In the genomic region with DNA sequence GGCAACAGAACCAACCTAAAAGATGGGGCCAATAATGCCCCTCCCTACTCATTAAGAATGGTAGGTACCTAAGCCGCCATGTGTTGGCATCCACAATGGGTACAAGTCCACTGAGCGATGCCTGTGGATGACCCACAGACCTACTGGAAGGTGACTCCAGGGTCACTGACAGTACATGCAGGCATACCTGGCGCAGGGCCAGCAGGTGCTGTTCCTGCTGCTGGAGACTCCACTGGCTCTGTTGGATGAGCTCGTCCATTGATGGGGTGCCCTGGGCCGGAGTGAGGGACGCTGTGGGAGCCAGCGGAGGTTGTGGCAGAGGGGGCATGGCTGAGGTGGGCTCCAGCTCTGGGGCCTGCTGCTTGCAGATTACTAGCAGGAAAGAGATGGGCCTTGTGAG, we compare ENCODE assay signal across 22 mouse cellular contexts. TPM values are rescaled to one million over a fixed set of nuclear protein-coding genes. Genes with fewer than 3 reads are reported as not detected.
DNase-seq lines count a peak whose midpoint lies in the region; ATAC-seq lines count a peak whose summit lies in the region.
"Had no signal": no experiment of that assay in that cellular context is flagged by ENCODE, and none has a peak within 500 bp of the region (broad histone marks: within the 10 kb centered on the region; RNA-seq: fewer than 3 reads in every experiment).

No protein-coding gene starts in this region.

- ATAC-seq in kidney, embryonic 16.5 days (ENCODE audit: low FRiP score, low TSS enrichment), result no peak
- ATAC-seq: CD4-positive, CD25-positive, alpha-beta regulatory T cell, adult 4 months; forebrain, embryonic 15.5 days had no signal

- H3K9ac ChIP-seq in kidney, embryonic 16.5 days (replicated peaks; ENCODE audit: low read length), result no peak overlapping the region
- H3K9ac ChIP-seq: embryonic facial prominence, embryonic 12.5 days; forebrain, embryonic 15.5 days; heart, embryonic 15.5 days; hindbrain, embryonic 14.5 days had no signal

- no peak overlapping the region for H3K27ac ChIP-seq in kidney, embryonic 16.5 days (ENCODE audit: low read length)
- H3K27ac ChIP-seq: embryonic facial prominence, embryonic 12.5 days; forebrain, embryonic 15.5 days; heart, adult 2 months; heart, embryonic 15.5 days; hindbrain, embryonic 10.5 days; hindbrain, embryonic 14.5 days had no signal

- no peak overlapping the region for H3K4me3 ChIP-seq in kidney, embryonic 16.5 days (ENCODE audit: low read length)
- H3K4me3 ChIP-seq: embryonic facial prominence, embryonic 12.5 days; forebrain, embryonic 15.5 days; heart, adult 2 months; heart, embryonic 15.5 days; hindbrain, embryonic 10.5 days had no signal

- H3K27me3 ChIP-seq in kidney, embryonic 16.5 days (ENCODE audit: insufficient read depth, low read length), result no peaks in the 10 kb centered on the region
- H3K27me3 ChIP-seq: embryonic facial prominence, embryonic 12.5 days; forebrain, embryonic 15.5 days; heart, embryonic 15.5 days had no signal

- WGBS in kidney, embryonic 16.5 days, result 92% methylated on average over 7 of the region's 7 CpGs

- no peak overlapping the region for H3K4me2 ChIP-seq in kidney, embryonic 16.5 days (replicated peaks; ENCODE audit: low read depth, low read length)
- H3K4me2 ChIP-seq: embryonic facial prominence, embryonic 12.5 days; forebrain, embryonic 15.5 days; heart, embryonic 11.5 days; heart, embryonic 15.5 days; hindbrain, embryonic 14.5 days had no signal

- peak; percentile 26 for DNase-seq in adrenal gland, postnatal 14 days
- DNase-seq in adrenal gland, postnatal 4 days (ENCODE audit: low spot score in 2 of 2), result no peak
- peak; percentile 85 for DNase-seq in heart, adult 11 months
- no peak for DNase-seq in heart, postnatal 25 days (ENCODE audit: low spot score)
- DNase-seq in kidney, postnatal 10 days, result peak; percentile 35
- DNase-seq in kidney, postnatal 14 days, result peak; percentile 22
- no peak for DNase-seq in adipocyte (ENCODE audit: low spot score)
- DNase-seq: adrenal gland, postnatal 10 days; B cell, adult 2 months; cerebellum, adult 8-10 months; gastrocnemius, postnatal 10 days; heart, adult 2 months; heart, postnatal 14 days had no signal

- H3K4me1 ChIP-seq in kidney, embryonic 16.5 days (ENCODE audit: insufficient read depth, low read length), result peaks cover 6% of the 10 kb centered on the region; the same call in 1 of the 2 replicates

- intact Hi-C loops in heart, postnatal 25 days (cut with DNase I), result loop anchor here (10.0 kb wide), 1 partner anchor 226 kb away; a partner anchor contains a TSS

- peaks cover 70% of the 10 kb centered on the region for H3K36me3 ChIP-seq in kidney, embryonic 16.5 days (ENCODE audit: insufficient read depth, low read length)

- H3K9me3 ChIP-seq in kidney, embryonic 16.5 days (ENCODE audit: low read length), result no peaks in the 10 kb centered on the region
- H3K9me3 ChIP-seq: embryonic facial prominence, embryonic 12.5 days; forebrain, embryonic 15.5 days; G1E; heart, embryonic 15.5 days; hindbrain, embryonic 10.5 days had no signal

RNA-seq across cellular contexts. Expression of a gene that starts 4.3 kb away (rescaled TPM):
- 49.6 and 68.5 TPM in 2 replicates for total RNA-seq in adrenal gland, postnatal 14 days (2021)
- total RNA-seq in adrenal gland, postnatal 4 days (2021), result 10 to 100 TPM; 81.3 to 86.7 TPM
- 10 to 100 TPM; 33.5 to 35.2 TPM for total RNA-seq in heart, postnatal 25 days (2021)
- 64.6 and 87.9 TPM in 2 replicates for polyA plus RNA-seq in kidney, embryonic 16.5 days (2015; fragmentation: Nextera tagmentation; extraction: Ambion mirVana)

RNA-seq across cellular contexts. Expression of a gene that starts 21.7 kb away (rescaled TPM):
- 33.6 and 34.9 TPM in 2 replicates for total RNA-seq in adrenal gland, postnatal 14 days (2021)
- 10 to 100 TPM; 25.1 to 26.7 TPM for total RNA-seq in adrenal gland, postnatal 4 days (2021)
- 10 to 100 TPM; 70.1 to 70.3 TPM for total RNA-seq in heart, postnatal 25 days (2021)
- 8.0 and 10.1 TPM in 2 replicates for polyA plus RNA-seq in kidney, embryonic 16.5 days (2015; fragmentation: Nextera tagmentation; extraction: Ambion mirVana)

RNA-seq across cellular contexts. Expression of a gene that starts 27.0 kb away (rescaled TPM):
- total RNA-seq in adrenal gland, postnatal 14 days (2021), result 8.5 and 9.1 TPM in 2 replicates
- 10 to 100 TPM in 1 of 2 experiments, 1 to 10 TPM in 1; 9.6 to 11.7 TPM for total RNA-seq in adrenal gland, postnatal 4 days (2021)
- total RNA-seq in heart, postnatal 25 days (2021), result 1 to 10 TPM; 4.6 to 7.5 TPM
- polyA plus RNA-seq in kidney, embryonic 16.5 days (2015; fragmentation: Nextera tagmentation; extraction: Ambion mirVana), result 17.9 and 19.1 TPM in 2 replicates

RNA-seq across cellular contexts. Expression of a gene that starts 27.0 kb away (rescaled TPM):
- 3.1 and 4.5 TPM in 2 replicates for total RNA-seq in adrenal gland, postnatal 14 days (2021)
- 1 to 10 TPM; 3.0 to 3.1 TPM for total RNA-seq in adrenal gland, postnatal 4 days (2021)
- 10 to 100 TPM; 13.1 to 15.4 TPM for total RNA-seq in heart, postnatal 25 days (2021)
- 2.0 and 2.1 TPM in 2 replicates for polyA plus RNA-seq in kidney, embryonic 16.5 days (2015; fragmentation: Nextera tagmentation; extraction: Ambion mirVana)

RNA-seq across cellular contexts. Expression of a gene that starts 49.4 kb away (rescaled TPM):
- total RNA-seq in adrenal gland, postnatal 14 days (2021), result 49.9 and 53.9 TPM in 2 replicates
- 10 to 100 TPM; 69.9 to 70.8 TPM for total RNA-seq in adrenal gland, postnatal 4 days (2021)
- total RNA-seq in heart, postnatal 25 days (2021), result 10 to 100 TPM; 38.9 to 41.8 TPM
- 61.3 and 62.7 TPM in 2 replicates for polyA plus RNA-seq in kidney, embryonic 16.5 days (2015; fragmentation: Nextera tagmentation; extraction: Ambion mirVana)

Comparison
In these comparisons a context has a peak if more than half of its experiments do, and no peak if none do; other contexts are left out.
1. DNase-seq: peak in adrenal gland, postnatal 14 days (single experiment), heart, adult 11 months (single experiment), kidney, postnatal 10 days (single experiment) and kidney, postnatal 14 days (single experiment); none in adrenal gland, postnatal 4 days (0 of 2), heart, postnatal 25 days (single experiment) and adipocyte (single experiment).